Mouse (Mus musculus): ENCODE data around the gene Zbed5. TPM values are rescaled to one million over a fixed set of nuclear protein-coding genes. Genes with fewer than 3 reads are reported as not detected.
"Not testable (repeated sequence)": the region's sequence is repeated elsewhere in the genome, so short reads cannot be mapped to it uniquely, and the experiment has no call there.

Gene Zbed5
- polyA plus RNA-seq, 1 experiment from 2014 or later: 5.8 TPM

DNA sequence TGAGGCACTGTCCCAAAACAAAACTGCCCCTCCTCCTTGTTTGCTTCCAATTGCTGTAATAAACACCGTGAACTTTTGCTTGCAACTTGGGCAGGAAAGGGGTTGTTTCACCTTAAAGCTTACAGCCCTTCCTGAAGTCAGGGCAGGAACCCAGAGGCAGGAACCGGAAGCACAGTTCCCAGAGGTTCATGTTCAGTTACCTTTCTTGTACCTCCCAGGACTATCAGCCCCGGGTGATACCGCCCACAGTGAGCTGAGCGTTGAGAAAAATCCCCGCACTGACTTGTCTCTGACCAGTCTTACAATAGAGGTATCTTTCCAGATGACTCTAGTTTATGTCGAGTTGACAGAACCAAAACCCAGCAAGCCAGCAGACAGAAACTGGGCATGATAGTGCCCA lies 14.1 kb downstream of the Zbed5 start:
- H3K4me2 ChIP-seq (replicated peaks): no peak overlapping the region
- H3K36me3 ChIP-seq: no peaks in the 10 kb centered on the region
- no peak overlapping the region for H3K4me3 ChIP-seq (replicated peaks)
- no peak overlapping the region for H3K27ac ChIP-seq (replicated peaks)
- ATAC-seq (ENCODE audit: insufficient number of reproducible peaks, low FRiP score, low TSS enrichment, low read depth): no peak
- peaks cover 3% of the 10 kb centered on the region; the same call in 1 of the 2 replicates for H3K4me1 ChIP-seq
- H3K27me3 ChIP-seq: no peaks in the 10 kb centered on the region
- WGBS: 74% methylated on average over 7 of the region's 7 CpGs
- no peak overlapping the region for H3K9ac ChIP-seq
- no peaks in the 10 kb centered on the region for H3K9me3 ChIP-seq (replicated peaks)

DNA sequence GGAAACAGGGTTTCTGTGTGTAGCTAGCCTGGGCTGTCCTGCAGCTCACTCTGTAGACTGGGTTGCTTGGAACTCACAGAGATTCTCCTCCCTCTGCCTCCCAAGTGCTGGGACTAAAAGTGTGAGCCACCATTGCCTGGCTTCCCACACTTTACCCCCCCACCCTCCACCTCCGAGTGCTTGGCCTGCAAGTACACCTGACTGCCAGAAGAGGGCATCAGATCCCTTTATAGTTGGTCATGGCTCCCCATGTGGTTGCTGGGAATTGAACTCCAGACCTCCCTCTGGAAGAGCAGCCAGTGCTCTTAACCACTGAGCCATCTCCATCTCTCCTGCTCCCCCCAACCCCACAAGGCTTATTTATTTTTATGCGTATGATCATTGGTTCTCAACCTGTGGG lies 18.5 kb downstream of the Zbed5 start:
- Histone ChIP-seq H3K27ac (replicated peaks) (no peak overlapping the region), H3K9me3 (replicated peaks) (no peaks in the 10 kb centered on the region), H3K4me3 (replicated peaks) (no peak overlapping the region), H3K4me2 (replicated peaks) (no peak overlapping the region), H3K9ac (no peak overlapping the region), H3K27me3 (no peaks in the 10 kb centered on the region), H3K36me3 (no peaks in the 10 kb centered on the region), H3K4me1 (0 out of 2 replicates have a peak, but pooled peaks cover 2% of the 10 kb centered on the region)
- WGBS: 35% methylated on average over 2 of the region's 2 CpGs
- ATAC-seq (ENCODE audit: insufficient number of reproducible peaks, low FRiP score, low TSS enrichment, low read depth): no peak

DNA sequence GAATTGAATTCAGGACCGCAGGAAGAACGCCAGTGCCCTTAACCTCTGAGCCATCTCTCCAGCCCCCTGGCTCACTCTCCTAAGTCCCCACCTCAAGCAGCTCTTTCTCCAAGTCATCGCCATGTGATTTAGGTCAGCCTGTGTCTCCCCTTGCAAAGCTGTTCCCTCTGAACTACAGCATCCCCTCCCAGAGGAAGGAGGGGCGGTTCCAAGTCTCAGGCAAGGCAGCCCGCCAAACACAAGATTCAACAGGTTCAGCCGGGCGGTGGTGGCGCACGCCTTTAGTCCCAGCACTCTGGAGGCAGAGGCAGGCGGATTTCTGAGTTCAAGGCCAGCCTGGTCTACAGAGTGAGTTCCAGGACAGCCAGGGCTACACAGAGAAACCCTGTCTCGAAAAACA lies 20.0 kb downstream of the Zbed5 start:
- not testable (repeated sequence) for H3K4me1 ChIP-seq; H3K9me3 ChIP-seq (replicated peaks)
- 82% methylated on average over 11 of the region's 11 CpGs for WGBS

DNA sequence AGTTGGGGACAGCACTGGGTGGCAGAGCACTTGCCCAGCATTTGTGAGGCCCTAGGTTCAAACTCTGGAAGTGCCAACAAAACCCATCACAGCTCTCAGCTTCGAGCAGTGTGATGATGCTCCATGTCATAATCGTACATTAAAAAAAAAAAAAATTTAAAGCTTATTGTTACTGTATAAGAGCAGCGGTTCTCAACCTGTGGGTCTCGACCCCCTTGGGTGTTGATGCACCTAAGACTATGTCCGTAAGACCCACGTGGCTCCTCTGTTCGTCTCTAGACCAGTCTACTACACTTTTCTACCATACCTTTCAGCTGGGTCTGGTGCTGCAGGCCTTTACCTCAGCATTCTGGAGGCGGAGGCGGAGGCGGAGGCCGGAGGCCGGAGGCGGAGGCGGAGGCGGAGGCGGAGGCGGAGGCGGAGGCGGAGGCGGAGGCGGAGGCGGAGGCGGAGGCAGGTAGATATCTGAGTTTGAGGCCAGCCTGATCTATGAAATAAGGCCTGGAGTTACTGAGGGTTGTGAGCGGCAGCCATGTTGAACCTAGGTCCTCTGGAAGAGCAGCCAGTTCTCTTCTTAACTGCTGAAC lies 22.6 kb downstream of the Zbed5 start:
- 90% methylated on average over 24 of the region's 24 CpGs for WGBS
- Histone ChIP-seq H3K27me3 (no peaks in the 10 kb centered on the region), H3K9ac (no peak overlapping the region), H3K4me3 (replicated peaks) (no peak overlapping the region), H3K4me1 (no peaks in the 10 kb centered on the region), H3K27ac (replicated peaks) (no peak overlapping the region), H3K4me2 (replicated peaks) (no peak overlapping the region), H3K9me3 (replicated peaks) (no peaks in the 10 kb centered on the region), H3K36me3 (no peaks in the 10 kb centered on the region)
- no peak for ATAC-seq (ENCODE audit: insufficient number of reproducible peaks, low FRiP score, low TSS enrichment, low read depth)

More for the DNA sequence above, 20.0 kb downstream of the Zbed5 start:
- not testable (repeated sequence) for H3K4me2 ChIP-seq (replicated peaks); H3K9ac ChIP-seq; H3K4me3 ChIP-seq (replicated peaks); H3K36me3 ChIP-seq; H3K27me3 ChIP-seq; H3K27ac ChIP-seq (replicated peaks); ATAC-seq (ENCODE audit: insufficient number of reproducible peaks, low FRiP score, low TSS enrichment, low read depth)

DNA sequence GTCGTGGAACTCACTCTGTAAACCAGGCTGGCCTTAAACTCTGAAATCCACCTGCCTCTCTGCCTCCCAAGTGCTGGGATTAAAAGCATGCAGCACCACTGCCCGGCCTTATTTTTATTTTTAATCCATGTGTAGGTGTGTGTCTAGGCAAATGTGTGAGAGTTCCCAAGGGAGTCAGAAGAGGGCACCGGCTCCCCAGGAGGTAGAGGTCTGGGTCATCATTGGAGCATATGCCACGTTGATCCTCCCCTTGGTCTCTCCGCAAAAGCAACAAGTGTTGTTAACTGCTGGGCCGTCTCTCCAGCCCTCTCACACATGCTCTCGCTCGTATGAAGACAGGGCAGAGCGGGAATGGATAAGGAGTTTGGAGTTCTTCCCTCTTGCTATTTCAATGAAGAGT lies 23.2 kb downstream of the Zbed5 start:
- ATAC-seq (ENCODE audit: insufficient number of reproducible peaks, low FRiP score, low TSS enrichment, low read depth): no peak
- H3K9me3 ChIP-seq (replicated peaks): no peaks in the 10 kb centered on the region
- WGBS: 72% methylated on average over 9 of the region's 9 CpGs

DNA sequence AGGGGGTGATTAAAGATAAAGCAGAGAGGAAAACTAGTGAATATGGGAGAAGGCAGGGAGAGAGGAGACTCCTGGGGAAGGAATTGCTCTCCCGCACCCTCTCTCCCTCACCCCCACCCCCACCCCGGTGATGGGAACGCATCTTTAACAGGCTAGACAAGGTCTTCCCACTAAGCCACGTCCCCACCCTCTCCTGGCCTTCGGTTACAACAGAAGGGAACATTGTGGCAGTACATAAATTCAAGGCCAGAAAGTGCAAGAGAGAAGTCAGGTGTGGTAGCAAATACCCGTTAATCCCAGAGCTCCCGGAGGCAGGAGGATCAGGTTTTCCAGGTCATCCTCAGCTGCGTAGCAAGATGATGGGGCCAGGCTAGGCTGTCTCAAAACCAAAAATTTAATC lies 23.8 kb downstream of the Zbed5 start:
- Histone ChIP-seq H3K27ac (replicated peaks) (no peak overlapping the region), H3K4me1 (no peaks in the 10 kb centered on the region), H3K9ac (no peak overlapping the region), H3K4me3 (replicated peaks) (no peak overlapping the region), H3K36me3 (no peaks in the 10 kb centered on the region), H3K4me2 (replicated peaks) (no peak overlapping the region), H3K9me3 (replicated peaks) (no peaks in the 10 kb centered on the region), H3K27me3 (no peaks in the 10 kb centered on the region)
- 56% methylated on average over 8 of the region's 8 CpGs for WGBS
- no peak for ATAC-seq (ENCODE audit: insufficient number of reproducible peaks, low FRiP score, low TSS enrichment, low read depth)

More for the DNA sequence above, 23.2 kb downstream of the Zbed5 start:
- Histone ChIP-seq H3K4me1 (no peaks in the 10 kb centered on the region), H3K36me3 (no peaks in the 10 kb centered on the region), H3K27ac (replicated peaks) (no peak overlapping the region), H3K9ac (no peak overlapping the region), H3K4me3 (replicated peaks) (no peak overlapping the region), H3K27me3 (no peaks in the 10 kb centered on the region), H3K4me2 (replicated peaks) (no peak overlapping the region)

DNA sequence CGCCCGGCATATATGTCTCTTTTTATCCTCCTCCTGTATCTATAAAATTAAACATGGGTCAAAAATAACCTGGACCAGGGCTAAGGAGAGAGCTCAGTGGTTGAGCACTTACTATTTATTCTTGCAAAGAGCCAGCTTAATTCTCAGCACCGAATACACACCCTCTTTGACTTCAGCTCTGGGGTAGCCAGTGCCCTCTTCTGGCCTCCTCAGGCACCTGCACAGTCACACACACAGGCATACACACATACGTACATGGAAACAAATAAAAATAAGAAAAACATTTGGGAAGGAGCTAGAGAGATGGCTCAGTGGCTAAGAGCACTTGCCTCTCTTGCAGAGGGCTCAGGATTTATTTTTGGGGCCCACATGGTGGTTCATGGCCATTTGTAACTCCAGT lies 26.4 kb downstream of the Zbed5 start:
- Histone ChIP-seq H3K4me2 (replicated peaks) (no peak overlapping the region), H3K4me1 (no peaks in the 10 kb centered on the region), H3K27ac (replicated peaks) (no peak overlapping the region), H3K9ac (no peak overlapping the region), H3K27me3 (no peaks in the 10 kb centered on the region), H3K9me3 (replicated peaks) (no peaks in the 10 kb centered on the region), H3K4me3 (replicated peaks) (no peak overlapping the region), H3K36me3 (no peaks in the 10 kb centered on the region)
- no peak for ATAC-seq (ENCODE audit: insufficient number of reproducible peaks, low FRiP score, low TSS enrichment, low read depth)
- 94% methylated on average over 4 of the region's 4 CpGs for WGBS

DNA sequence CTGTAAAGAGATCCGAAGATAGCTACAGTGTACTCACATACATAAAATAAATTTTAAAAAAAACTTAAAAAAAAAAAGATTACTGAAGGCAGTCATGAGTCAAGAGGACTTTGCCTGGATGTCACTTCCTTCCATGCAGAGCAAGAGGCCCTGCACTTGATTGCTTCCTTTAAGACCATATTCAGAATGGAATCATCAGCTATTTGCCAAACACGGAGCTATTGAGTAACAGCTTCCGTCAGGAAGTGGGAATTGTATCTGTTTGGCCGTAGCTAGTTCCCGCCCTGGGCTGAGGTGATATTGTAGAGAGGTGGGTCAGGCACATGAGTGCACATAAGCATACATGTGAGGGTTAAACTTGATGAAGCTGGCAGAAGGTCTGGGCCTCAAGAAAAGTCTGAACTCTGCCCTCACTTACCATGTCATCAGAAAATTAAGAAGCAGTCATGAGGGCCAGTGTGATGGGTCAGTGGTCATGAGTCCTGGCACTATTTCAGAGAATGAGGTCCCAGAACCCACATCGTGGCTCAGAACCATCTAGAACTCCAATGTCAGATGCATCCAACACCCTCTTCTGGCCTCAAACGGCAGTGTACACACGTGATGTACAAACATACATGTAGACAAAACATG lies 29.4 kb downstream of the Zbed5 start:
- ATAC-seq (ENCODE audit: insufficient number of reproducible peaks, low FRiP score, low TSS enrichment, low read depth): no peak
- Histone ChIP-seq H3K9ac (no peak overlapping the region), H3K4me1 (no peaks in the 10 kb centered on the region), H3K27ac (replicated peaks) (no peak overlapping the region), H3K36me3 (no peaks in the 10 kb centered on the region), H3K4me3 (replicated peaks) (no peak overlapping the region), H3K9me3 (replicated peaks) (no peaks in the 10 kb centered on the region), H3K27me3 (no peaks in the 10 kb centered on the region), H3K4me2 (replicated peaks) (no peak overlapping the region)
- 86% methylated on average over 8 of the region's 8 CpGs for WGBS

DNA sequence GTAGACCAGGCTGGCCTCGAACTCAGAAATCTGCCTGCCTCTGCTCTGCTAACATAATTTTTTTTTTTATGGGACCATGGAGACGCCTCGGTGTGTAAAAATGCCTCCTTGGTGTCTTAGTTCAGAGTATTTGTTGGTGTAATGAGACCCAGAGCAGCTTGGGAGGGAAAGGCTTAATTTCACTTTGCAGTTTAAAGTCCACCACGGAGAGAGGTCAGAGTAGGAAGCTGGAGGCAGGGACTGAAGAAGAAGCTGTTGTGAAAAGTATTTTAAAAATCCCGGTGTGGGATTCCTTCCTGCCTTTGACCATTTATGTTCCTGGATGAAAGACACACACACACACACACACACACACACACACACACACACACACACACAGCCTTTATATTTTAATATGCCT lies 30.4 kb downstream of the Zbed5 start:
- Histone ChIP-seq H3K4me3 (replicated peaks) (no peak overlapping the region), H3K4me1 (no peaks in the 10 kb centered on the region), H3K27ac (replicated peaks) (no peak overlapping the region), H3K27me3 (no peaks in the 10 kb centered on the region), H3K9ac (no peak overlapping the region), H3K9me3 (replicated peaks) (no peaks in the 10 kb centered on the region), H3K36me3 (no peaks in the 10 kb centered on the region), H3K4me2 (replicated peaks) (no peak overlapping the region)
- no peak for ATAC-seq (ENCODE audit: insufficient number of reproducible peaks, low FRiP score, low TSS enrichment, low read depth)
- WGBS: 74% methylated on average over 5 of the region's 5 CpGs

DNA sequence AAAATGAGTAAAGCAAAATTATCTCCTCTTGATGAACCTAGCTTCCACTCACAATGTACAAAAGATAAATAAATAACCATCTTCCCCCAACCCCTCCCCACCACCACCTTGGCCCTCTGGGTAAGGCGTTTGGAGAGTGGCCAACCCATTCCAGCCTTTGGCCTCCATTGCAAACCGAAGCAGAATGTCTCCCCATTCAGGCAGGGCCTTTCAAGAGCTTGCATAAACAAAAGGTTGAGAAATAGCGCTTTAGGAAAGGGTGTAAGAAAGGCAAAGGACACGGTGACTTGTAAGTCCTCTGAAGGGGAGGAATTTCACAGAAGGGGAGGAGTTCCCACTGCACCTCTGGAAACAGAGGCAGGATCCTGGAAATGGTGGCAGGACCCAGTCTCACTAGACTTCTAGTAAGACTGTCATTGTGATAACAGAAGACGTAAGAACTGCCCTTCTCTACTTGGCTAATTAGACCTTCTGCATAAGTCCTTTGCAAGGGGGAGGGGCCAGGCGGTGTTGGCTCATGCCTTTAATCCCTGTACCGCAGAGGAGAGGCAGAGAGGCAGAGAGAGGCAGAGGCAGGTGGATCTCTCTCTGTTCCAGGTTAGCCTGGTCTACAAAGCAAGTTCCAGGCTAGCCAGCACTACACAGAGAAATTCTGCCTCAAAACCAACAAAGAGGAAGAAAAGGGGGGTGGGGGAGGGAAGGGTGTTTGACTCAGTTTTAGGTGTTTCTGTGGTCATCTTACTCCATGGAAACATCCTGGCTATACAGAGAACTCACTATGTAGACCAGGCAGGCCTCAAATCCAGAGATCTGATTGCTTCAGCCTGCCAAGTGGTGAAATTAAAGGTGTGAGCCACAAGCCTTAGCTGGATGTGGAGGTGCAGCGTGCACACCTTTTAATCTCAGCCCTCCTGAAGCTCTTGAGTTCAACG lies 34.7 kb downstream of the Zbed5 start:
- 48% methylated on average over 9 of the region's 9 CpGs for WGBS
- H3K9ac ChIP-seq: no peak overlapping the region
- H3K27me3 ChIP-seq: no peaks in the 10 kb centered on the region
- H3K4me3 ChIP-seq (replicated peaks): no peak overlapping the region
- H3K4me1 ChIP-seq: no peaks in the 10 kb centered on the region
- no peak for ATAC-seq (ENCODE audit: insufficient number of reproducible peaks, low FRiP score, low TSS enrichment, low read depth)
- no peak overlapping the region for H3K27ac ChIP-seq (replicated peaks)
- H3K36me3 ChIP-seq: no peaks in the 10 kb centered on the region
- no peak overlapping the region for H3K4me2 ChIP-seq (replicated peaks)
- no peaks in the 10 kb centered on the region for H3K9me3 ChIP-seq (replicated peaks)

DNA sequence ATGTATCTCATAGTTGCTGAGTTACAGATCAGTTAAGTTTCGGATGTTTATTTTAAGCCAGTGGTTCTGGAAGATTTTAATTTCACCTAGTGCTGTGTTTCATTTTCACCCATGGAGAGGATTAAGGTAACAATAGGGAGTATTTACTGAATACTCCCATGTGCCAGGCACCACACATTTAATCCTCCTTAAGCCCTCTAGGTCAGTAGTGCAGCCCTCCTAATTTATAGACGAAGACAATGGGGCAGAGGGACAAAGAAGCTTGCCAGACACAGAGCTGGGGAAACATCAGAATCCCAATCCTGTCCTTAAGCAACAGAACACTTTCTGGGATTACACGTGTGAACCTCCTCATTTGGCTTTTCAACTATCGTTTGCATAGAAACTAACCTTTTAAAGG lies 41.4 kb downstream of the Zbed5 start:
- H3K27me3 ChIP-seq: no peaks in the 10 kb centered on the region
- H3K9me3 ChIP-seq (replicated peaks): no peaks in the 10 kb centered on the region
- no peak overlapping the region for H3K27ac ChIP-seq (replicated peaks)
- H3K4me3 ChIP-seq (replicated peaks): no peak overlapping the region
- no peak for ATAC-seq (ENCODE audit: insufficient number of reproducible peaks, low FRiP score, low TSS enrichment, low read depth)
- H3K36me3 ChIP-seq: no peaks in the 10 kb centered on the region
- no peak overlapping the region for H3K9ac ChIP-seq
- no peak overlapping the region for H3K4me2 ChIP-seq (replicated peaks)
- 39% methylated on average over 4 of the region's 4 CpGs for WGBS
- no peaks in the 10 kb centered on the region for H3K4me1 ChIP-seq
